Mouse (Mus musculus) lung, postnatal 0 days (tissue): ENCODE results near the gene Mrpl57.

Source experiments
- CTCF ChIP-seq: IDR thresholded peaks from 2 replicates; pipeline ENCODE4 v1.5.1; 2016; ENCODE audit warnings: antibody characterized with exemption, mild to moderate bottlenecking
- EP300 ChIP-seq: IDR thresholded peaks from 2 replicates; pipeline ENCODE4 v1.6.1; 2016; ENCODE audit warnings: antibody characterized with exemption, mild to moderate bottlenecking, control low read depth

DNA sequence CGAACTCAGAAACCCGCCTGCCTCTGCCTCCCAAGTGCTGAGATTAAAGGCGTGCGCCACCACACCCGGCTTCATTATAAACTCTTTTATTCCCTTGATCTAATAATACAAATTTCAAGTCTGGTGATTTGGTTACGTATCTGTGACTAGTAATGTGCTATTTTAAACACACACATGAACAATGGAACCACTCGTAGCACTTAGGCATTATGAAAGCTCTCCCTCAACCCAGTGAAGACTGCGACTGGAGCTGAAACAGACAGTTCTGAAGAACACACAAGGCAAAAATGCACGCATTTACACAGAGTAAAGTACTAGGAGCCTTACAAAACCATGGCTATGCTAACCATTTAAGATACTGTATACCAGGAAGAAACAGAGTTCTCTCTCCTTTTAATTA lies 51.9 kb downstream of the Mrpl57 start:
- TF ChIP-seq CTCF: no peak
- no peak for TF ChIP-seq EP300
